Mouse (Mus musculus): ENCODE results near the gene Rgs7.

Rgs7 gene

GRCm38 (mm10) chr1:175184736-175185135 is 307.6 kb downstream of the Rgs7 start:
- DNase-seq (ENCODE audit: extremely low spot score, low read depth, low spot score) = no peak

- no peak for DNase-seq (ENCODE audit: extremely low spot score, low read depth, low spot score)
These were observed 313.6 kb downstream of the Rgs7 start for GRCm38 (mm10) chr1:175178733-175179132.

- no peak for DNase-seq (ENCODE audit: extremely low spot score, low read depth, low spot score)
These were observed 317.2 kb downstream of the Rgs7 start for GRCm38 (mm10) chr1:175174918-175175675.

GRCm38 (mm10) chr1:175155469-175155868 is 336.8 kb downstream of the Rgs7 start:
- no peak for DNase-seq (ENCODE audit: extremely low spot score, low read depth, low spot score)

- no peak for DNase-seq (ENCODE audit: extremely low spot score, low read depth, low spot score)
These were observed 349.2 kb downstream of the Rgs7 start for GRCm38 (mm10) chr1:175143051-175143450.

GRCm38 (mm10) chr1:175128525-175128924 is 363.8 kb downstream of the Rgs7 start:
- DNase-seq (ENCODE audit: extremely low spot score, low read depth, low spot score) = no peak

- DNase-seq (ENCODE audit: extremely low spot score, low read depth, low spot score) = no peak
These were observed 367.9 kb downstream of the Rgs7 start for GRCm38 (mm10) chr1:175124416-175124815.

GRCm38 (mm10) chr1:175118904-175119555 is 373.3 kb downstream of the Rgs7 start:
- DNase-seq (ENCODE audit: extremely low spot score, low read depth, low spot score) = no peak

- no peak for DNase-seq (ENCODE audit: extremely low spot score, low read depth, low spot score)
These were observed 383.9 kb downstream of the Rgs7 start for GRCm38 (mm10) chr1:175108270-175108860.

GRCm38 (mm10) chr1:175106315-175106714 is 386.0 kb downstream of the Rgs7 start:
- no peak for DNase-seq (ENCODE audit: extremely low spot score, low read depth, low spot score)

GRCm38 (mm10) chr1:175105426-175105825 is 386.9 kb downstream of the Rgs7 start:
- DNase-seq (ENCODE audit: extremely low spot score, low read depth, low spot score) = no peak

GRCm38 (mm10) chr1:175097014-175097413 is 395.3 kb downstream of the Rgs7 start:
- DNase-seq (ENCODE audit: extremely low spot score, low read depth, low spot score) = no peak

GRCm38 (mm10) chr1:175082104-175082503 is 410.2 kb downstream of the Rgs7 start:
- no peak for DNase-seq (ENCODE audit: extremely low spot score, low read depth, low spot score)

- no peak for DNase-seq (ENCODE audit: extremely low spot score, low read depth, low spot score)
These were observed 412.3 kb downstream of the Rgs7 start for GRCm38 (mm10) chr1:175079819-175080608.

- DNase-seq (ENCODE audit: extremely low spot score, low read depth, low spot score) = no peak
These were observed 418.6 kb downstream of the Rgs7 start for GRCm38 (mm10) chr1:175073500-175074232.

GRCm38 (mm10) chr1:175069758-175070290 is 422.5 kb downstream of the Rgs7 start:
- DNase-seq (ENCODE audit: extremely low spot score, low read depth, low spot score) = no peak

- no peak for DNase-seq (ENCODE audit: extremely low spot score, low read depth, low spot score)
These were observed 443.2 kb downstream of the Rgs7 start for GRCm38 (mm10) chr1:175049121-175049520.

GRCm38 (mm10) chr1:175041167-175041817 is 451.0 kb downstream of the Rgs7 start:
- DNase-seq (ENCODE audit: extremely low spot score, low read depth, low spot score) = no peak

- DNase-seq (ENCODE audit: extremely low spot score, low read depth, low spot score) = no peak
These were observed 452.3 kb downstream of the Rgs7 start for GRCm38 (mm10) chr1:175040038-175040437.

GRCm38 (mm10) chr1:175039567-175039966 is 452.7 kb downstream of the Rgs7 start:
- DNase-seq (ENCODE audit: extremely low spot score, low read depth, low spot score) = no peak

All from hindlimb bud, embryonic 11.5 days (tissue).